24 mouse cellular contexts compared by ENCODE assay signal in the genomic region with DNA sequence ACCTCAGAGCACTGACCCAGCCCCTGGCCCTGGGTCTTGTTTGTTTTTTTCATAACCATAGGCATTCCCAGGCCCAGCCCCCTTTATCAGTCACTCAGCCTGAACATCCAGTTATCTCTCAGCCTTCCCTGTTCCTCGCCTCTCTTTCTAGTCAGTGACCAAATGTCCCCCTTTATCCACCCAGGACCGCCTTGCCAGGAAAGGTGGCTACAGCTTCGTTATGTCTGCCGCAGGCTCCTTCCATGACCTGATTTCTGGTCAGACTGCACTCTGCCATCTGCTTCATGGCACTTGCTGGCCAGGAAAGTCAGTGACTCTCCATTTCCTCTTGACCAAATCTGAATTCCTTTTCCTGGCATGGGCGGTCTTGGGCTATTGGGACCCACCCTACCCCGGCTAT. TPM values are rescaled to one million over a fixed set of nuclear protein-coding genes. Genes with fewer than 3 reads are reported as not detected.
DNase-seq lines count a peak whose midpoint lies in the region; ATAC-seq and TF ChIP-seq lines count a peak whose summit lies in the region.
"Had no signal": no experiment of that assay in that cellular context is flagged by ENCODE, and none has a peak within 500 bp of the region (broad histone marks: within the 10 kb centered on the region; RNA-seq: fewer than 3 reads in every experiment).

No protein-coding gene starts in this region.

- H3K36me3 ChIP-seq in stomach, embryonic 16.5 days (ENCODE audit: control insufficient read depth, insufficient read depth, low read length) = no peaks in the 10 kb centered on the region
- H3K36me3 ChIP-seq: embryonic facial prominence, embryonic 15.5 days; forebrain, embryonic 10.5 days; forebrain, embryonic 15.5 days; G1E; heart, embryonic 15.5 days; hindbrain, embryonic 13.5 days had no signal

- intact Hi-C loops in left cerebral cortex, postnatal 14 days (cut with DNase I) = loop anchor here (5.0 kb wide), 1 partner anchor 99 kb away; no protein-coding TSS in a partner anchor

- DNase-seq in cerebellum, postnatal 4 days (ENCODE audit: low spot score in 2 of 2) = no peak
- DNase-seq in cerebellum, adult 2 months = peak; percentile 56 to 71
- peak; percentile 45 to 46 for DNase-seq in cerebellum, postnatal 10 days
- DNase-seq in left cerebral cortex, postnatal 14 days (ENCODE audit: low spot score in 2 of 2) = no peak
- DNase-seq in adrenal gland, adult 18-20 months (ENCODE audit: low spot score in 2 of 2) = no peak
- no peak for DNase-seq in kidney, adult 9 months
- DNase-seq: adrenal gland, postnatal 10 days; B cell, adult 2 months; gastrocnemius, postnatal 10 days; heart, adult 18-20 months; heart, postnatal 14 days; kidney, adult 11 months had no signal

- peaks cover 9% of the 10 kb centered on the region for H3K4me1 ChIP-seq in cerebellum, adult 2 months (ENCODE audit: control insufficient read depth, insufficient read depth, low read length)
- peaks cover 32% of the 10 kb centered on the region for H3K4me1 ChIP-seq in stomach, embryonic 16.5 days (ENCODE audit: control insufficient read depth, insufficient read depth, low read length)

- no peak for TF ChIP-seq POLR2A in cerebellum, adult 2 months (IDR thresholded peaks at IDR 0.05; ENCODE audit: borderline replicate concordance, insufficient read depth, low read length)

- peak; percentile 62 for ATAC-seq in cerebellum, adult (ENCODE audit: insufficient number of reproducible peaks, low FRiP score, low TSS enrichment)
- ATAC-seq in stomach, embryonic 16.5 days (ENCODE audit: insufficient read depth, low FRiP score) = no peak
- ATAC-seq: CD4-positive, CD25-positive, alpha-beta regulatory T cell, adult 4 months; forebrain, embryonic 15.5 days; hindbrain, postnatal 0 days had no signal

- no peak overlapping the region for H3K9ac ChIP-seq in stomach, embryonic 16.5 days (ENCODE audit: low read length)
- H3K9ac ChIP-seq: embryonic facial prominence, embryonic 15.5 days; forebrain, embryonic 15.5 days; heart, embryonic 15.5 days; hindbrain, embryonic 13.5 days had no signal

- 22% methylated on average over 6 of the region's 6 CpGs for WGBS in cerebellum, adult 2 months
- WGBS in stomach, embryonic 16.5 days = 76% methylated on average over 6 of the region's 6 CpGs

- peak overlapping the region; percentile 6 for H3K27ac ChIP-seq in cerebellum, adult 2 months (ENCODE audit: insufficient read depth, low read length)
- peak overlapping the region; percentile 60 for H3K27ac ChIP-seq in stomach, embryonic 16.5 days (ENCODE audit: low read length)
- H3K27ac ChIP-seq: embryonic facial prominence, embryonic 15.5 days; forebrain, embryonic 10.5 days; forebrain, embryonic 15.5 days; heart, embryonic 15.5 days; hindbrain, embryonic 13.5 days; hindbrain, postnatal 0 days had no signal

- no peak for TF ChIP-seq CTCF in cerebellum, adult 2 months (IDR thresholded peaks at IDR 0.05; ENCODE audit: borderline replicate concordance, insufficient read depth, low read depth, low read length)

- H3K4me3 ChIP-seq in cerebellum, adult 2 months (replicated peaks; ENCODE audit: insufficient read depth, low read depth, low read length) = no peak overlapping the region
- no peak overlapping the region for H3K4me3 ChIP-seq in stomach, embryonic 16.5 days (replicated peaks; ENCODE audit: low read length)
- H3K4me3 ChIP-seq: embryonic facial prominence, embryonic 15.5 days; erythroblast, embryonic 14.5 days; forebrain, embryonic 10.5 days; forebrain, embryonic 15.5 days; heart, embryonic 15.5 days; hindbrain, embryonic 13.5 days had no signal

- no peaks in the 10 kb centered on the region for H3K9me3 ChIP-seq in stomach, embryonic 16.5 days (replicated peaks; ENCODE audit: control insufficient read depth, low read length)
- H3K9me3 ChIP-seq: embryonic facial prominence, embryonic 15.5 days; forebrain, embryonic 10.5 days; forebrain, embryonic 15.5 days; G1E; heart, embryonic 15.5 days; hindbrain, embryonic 13.5 days had no signal

- H3K27me3 ChIP-seq in cerebellum, adult 2 months (ENCODE audit: control insufficient read depth, insufficient read depth, low read length) = no peaks in the 10 kb centered on the region
- no peaks in the 10 kb centered on the region for H3K27me3 ChIP-seq in stomach, embryonic 16.5 days (ENCODE audit: control insufficient read depth, insufficient read depth, low read length)

- H3K4me2 ChIP-seq in stomach, embryonic 16.5 days (ENCODE audit: low read depth, low read length) = no peak overlapping the region
- H3K4me2 ChIP-seq: embryonic facial prominence, embryonic 15.5 days; forebrain, embryonic 15.5 days; heart, embryonic 11.5 days; heart, embryonic 15.5 days; hindbrain, embryonic 13.5 days had no signal

RNA-seq across cellular contexts. Expression of gene Nectin4, which starts 8.4 kb away (rescaled TPM):
- 11.9 and 12.5 TPM in 2 replicates for polyA plus RNA-seq in cerebellum, adult 2 months (2012; rRNA removed)
- 42.8 and 62.7 TPM in 2 replicates for polyA plus RNA-seq in stomach, embryonic 16.5 days (2015; fragmentation: Nextera tagmentation; extraction: Ambion mirVana)
- 1 to 10 TPM; 1.0 to 1.4 TPM for total RNA-seq in left cerebral cortex, postnatal 14 days (2021)
- total RNA-seq in adrenal gland, adult 18-20 months (2021) = under 1 TPM; 0.20 to 0.45 TPM
- total RNA-seq: G1E had no signal
- polyA plus RNA-seq: erythroblast, embryonic 14.5 days had no signal

RNA-seq across cellular contexts. Expression of gene Arhgap30, which starts 10.5 kb away (rescaled TPM):
- polyA plus RNA-seq in cerebellum, adult 2 months (2012; rRNA removed) = 0.65 and 0.68 TPM in 2 replicates
- polyA plus RNA-seq in stomach, embryonic 16.5 days (2015; fragmentation: Nextera tagmentation; extraction: Ambion mirVana) = 2.9 and 3.8 TPM in 2 replicates
- total RNA-seq in left cerebral cortex, postnatal 14 days (2021) = 1 to 10 TPM; 1.8 to 1.9 TPM
- 1 to 10 TPM; 3.6 to 6.8 TPM for total RNA-seq in adrenal gland, adult 18-20 months (2021)

RNA-seq across cellular contexts. Expression of gene Klhdc9, which starts 17.7 kb away (rescaled TPM):
- 7.9 and 8.2 TPM in 2 replicates for polyA plus RNA-seq in cerebellum, adult 2 months (2012; rRNA removed)
- 0.76 and 1.3 TPM in 2 replicates for polyA plus RNA-seq in stomach, embryonic 16.5 days (2015; fragmentation: Nextera tagmentation; extraction: Ambion mirVana)
- 1 to 10 TPM; 4.7 to 7.2 TPM for total RNA-seq in left cerebral cortex, postnatal 14 days (2021)
- total RNA-seq in adrenal gland, adult 18-20 months (2021) = 1 to 10 TPM; 1.3 to 2.4 TPM
- total RNA-seq: heart, adult 18-20 months had no signal

RNA-seq across cellular contexts. Expression of gene Usf1, which starts 32.8 kb away (rescaled TPM):
- 98.7 and 107 TPM in 2 replicates for polyA plus RNA-seq in cerebellum, adult 2 months (2012; rRNA removed)
- 63.4 and 64.7 TPM in 2 replicates for polyA plus RNA-seq in stomach, embryonic 16.5 days (2015; fragmentation: Nextera tagmentation; extraction: Ambion mirVana)
- 100 to 1,000 TPM; 105 to 107 TPM for total RNA-seq in left cerebral cortex, postnatal 14 days (2021)
- 10 to 100 TPM; 51.7 to 53.5 TPM for total RNA-seq in adrenal gland, adult 18-20 months (2021)

RNA-seq across cellular contexts. Expression of gene Pfdn2, which starts 32.8 kb away (rescaled TPM):
- 129 and 135 TPM in 2 replicates for polyA plus RNA-seq in cerebellum, adult 2 months (2012; rRNA removed)
- 81.2 and 109 TPM in 2 replicates for polyA plus RNA-seq in stomach, embryonic 16.5 days (2015; fragmentation: Nextera tagmentation; extraction: Ambion mirVana)
- total RNA-seq in left cerebral cortex, postnatal 14 days (2021) = 100 to 1,000 TPM in 1 of 2 experiments, 10 to 100 TPM in 1; 99.0 to 109 TPM
- 100 to 1,000 TPM; 137 to 168 TPM for total RNA-seq in adrenal gland, adult 18-20 months (2021)

Comparison
In these comparisons a context has a peak if more than half of its experiments do, and no peak if none do; other contexts are left out.
1. DNase-seq: peak in cerebellum, adult 2 months (2 of 2) and cerebellum, postnatal 10 days (2 of 2); none in cerebellum, postnatal 4 days (0 of 2), left cerebral cortex, postnatal 14 days (0 of 2), adrenal gland, adult 18-20 months (0 of 2) and kidney, adult 9 months (single experiment).